8 mouse cellular contexts compared by ENCODE assay signal in the genomic region with DNA sequence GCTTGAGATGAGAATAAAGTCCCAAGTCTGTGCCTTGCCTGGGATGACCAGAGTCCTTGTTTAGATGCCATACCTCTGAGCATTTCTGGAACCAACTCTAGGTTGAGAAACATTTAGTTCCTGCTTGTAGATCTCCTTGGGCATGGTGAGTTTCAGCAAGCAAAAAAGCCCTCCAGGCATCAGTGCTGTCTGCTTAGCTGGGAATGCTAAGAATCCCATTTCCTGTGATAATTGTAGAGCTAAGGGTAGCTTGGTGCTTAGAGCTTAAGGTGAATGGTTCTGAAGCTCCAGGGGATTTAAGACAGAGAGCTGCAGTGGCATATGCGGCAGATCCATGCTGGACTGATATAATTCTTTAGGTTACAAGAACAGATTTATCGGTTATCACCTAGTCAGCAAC.
"Had no signal": no experiment of that assay in that cellular context is flagged by ENCODE, and none has a peak within 500 bp of the region (broad histone marks: within the 10 kb centered on the region; RNA-seq: fewer than 3 reads in every experiment).

No protein-coding gene starts in this region.

- DNase-seq: liver, postnatal 0 days; lung, adult 2 months; lung, postnatal 14 days; lung, postnatal 36 days; right cerebral cortex, postnatal 14 days; thymus, adult 2 months; thymus, postnatal 14 days; thymus, postnatal 36 days had no signal
